Mouse (Mus musculus): ENCODE data around the gene Ccin. TPM values are rescaled to one million over a fixed set of nuclear protein-coding genes. Genes with fewer than 3 reads are reported as not detected.

Ccin gene
- total and polyA plus RNA-seq, 3 experiments = not detected

GRCm38 (mm10) chr4:44029661-44030066 lies 46.4 kb downstream of the Ccin start:
- Histone ChIP-seq H3K4me3 (ENCODE audit: low read depth, low read length) (no peak overlapping the region; the same call in 1 of the 2 replicates), H3K36me3 (replicated peaks) (peaks cover 97% of the 10 kb centered on the region), H3K27me3 (ENCODE audit: insufficient read depth, low read length) (no peaks in the 10 kb centered on the region), H3K4me1 (ENCODE audit: insufficient read depth, low read depth, low read length) (peaks cover 30% of the 10 kb centered on the region), H3K9me3 (replicated peaks) (no peaks in the 10 kb centered on the region)
- no peak for TF ChIP-seq CTCF (IDR thresholded peaks at IDR 0.05; ENCODE audit: low read depth, low read length)
- no peak for TF ChIP-seq TAL1 (conservative IDR thresholded peaks at IDR 0.05; ENCODE audit: low read depth, low read length)
- no peak for TF ChIP-seq GATA2 (IDR thresholded peaks at IDR 0.05; ENCODE audit: borderline replicate concordance, low read depth, low read length)
- no peak for TF ChIP-seq POLR2AphosphoS5 (IDR thresholded peaks at IDR 0.05; ENCODE audit: insufficient replicate concordance, low read depth, low read length)
- no peak for TF ChIP-seq GATA1 (IDR thresholded peaks at IDR 0.05; ENCODE audit: borderline replicate concordance, low read length)
- no peak for DNase-seq (ENCODE audit: low spot score)
- no peak for ATAC-seq (ENCODE audit: extremely low read depth, insufficient number of reproducible peaks, low FRiP score, poor library complexity, severe bottlenecking)

- Histone ChIP-seq H3K9me3 (replicated peaks) (no peaks in the 10 kb centered on the region), H3K4me1 (ENCODE audit: insufficient read depth, low read depth, low read length) (peaks cover 30% of the 10 kb centered on the region), H3K36me3 (replicated peaks) (peaks cover 97% of the 10 kb centered on the region), H3K4me3 (ENCODE audit: low read depth, low read length) (no peak overlapping the region), H3K27me3 (ENCODE audit: insufficient read depth, low read length) (no peaks in the 10 kb centered on the region)
- DNase-seq (ENCODE audit: low spot score) (no peak), ATAC-seq (ENCODE audit: extremely low read depth, insufficient number of reproducible peaks, low FRiP score, poor library complexity, severe bottlenecking) (no peak)
- no peak for TF ChIP-seq CTCF (IDR thresholded peaks at IDR 0.05; ENCODE audit: low read depth, low read length)
- no peak for TF ChIP-seq GATA1 (IDR thresholded peaks at IDR 0.05; ENCODE audit: borderline replicate concordance, low read length)
- no peak for TF ChIP-seq TAL1 (conservative IDR thresholded peaks at IDR 0.05; ENCODE audit: low read depth, low read length)
- TF ChIP-seq POLR2AphosphoS5 (IDR thresholded peaks at IDR 0.05; ENCODE audit: insufficient replicate concordance, low read depth, low read length) = no peak
- no peak for TF ChIP-seq GATA2 (IDR thresholded peaks at IDR 0.05; ENCODE audit: borderline replicate concordance, low read depth, low read length)
Observed at GRCm38 (mm10) chr4:44031521-44031920, 48.2 kb downstream of the Ccin start.

Other genes starting within 250 kb of the Ccin start
- gene Olfr159, start 212.5 kb upstream of the Ccin start, total RNA-seq (2014; fragmentation: Nextera tagmentation) = not detected in 2 replicates
- not detected in 2 replicates for gene Olfr159, start 212.5 kb upstream of the Ccin start, total RNA-seq (2017)
- gene Olfr159, start 212.5 kb upstream of the Ccin start, polyA plus RNA-seq (2012) = not detected in 2 replicates
- not detected in 2 replicates for gene Olfr156, start 159.6 kb upstream of the Ccin start, total RNA-seq (2014; fragmentation: Nextera tagmentation)
- 0.05 and 0.23 TPM in 2 replicates for gene Olfr156, start 159.6 kb upstream of the Ccin start, total RNA-seq (2017)
- not detected in 2 replicates for gene Olfr156, start 159.6 kb upstream of the Ccin start, polyA plus RNA-seq (2012)
- gene Olfr157, start 143.3 kb upstream of the Ccin start, total RNA-seq (2014; fragmentation: Nextera tagmentation) = not detected in 2 replicates
- gene Olfr157, start 143.3 kb upstream of the Ccin start, total RNA-seq (2017) = 0.06 and 0.11 TPM in 2 replicates
- gene Olfr157, start 143.3 kb upstream of the Ccin start, polyA plus RNA-seq (2012) = not detected in 2 replicates
- not detected in 2 replicates for gene Olfr155, start 131.9 kb upstream of the Ccin start, total RNA-seq (2014; fragmentation: Nextera tagmentation)
- 0.16 TPM in 1 of 2 replicates, not detected in the other for gene Olfr155, start 131.9 kb upstream of the Ccin start, total RNA-seq (2017)
- not detected in 2 replicates for gene Olfr155, start 131.9 kb upstream of the Ccin start, polyA plus RNA-seq (2012)
- gene Reck, start 108.0 kb upstream of the Ccin start, total RNA-seq (2014; fragmentation: Nextera tagmentation) = not detected in 2 replicates
- gene Reck, start 108.0 kb upstream of the Ccin start, total RNA-seq (2017) = 0.06 and 0.71 TPM in 2 replicates
- 0.02 TPM in 1 of 2 replicates, not detected in the other for gene Reck, start 108.0 kb upstream of the Ccin start, polyA plus RNA-seq (2012)
- 48.9 and 58.3 TPM in 2 replicates for gene Glipr2, start 26.1 kb upstream of the Ccin start, total RNA-seq (2014; fragmentation: Nextera tagmentation)
- 73.9 and 77.9 TPM in 2 replicates for gene Glipr2, start 26.1 kb upstream of the Ccin start, total RNA-seq (2017)
- gene Glipr2, start 26.1 kb upstream of the Ccin start, polyA plus RNA-seq (2012) = 47.0 and 50.6 TPM in 2 replicates
- 108 and 132 TPM in 2 replicates for gene Clta, start 21.0 kb downstream of the Ccin start, total RNA-seq (2014; fragmentation: Nextera tagmentation)
- gene Clta, start 21.0 kb downstream of the Ccin start, total RNA-seq (2017) = 483 and 581 TPM in 2 replicates
- 437 and 460 TPM in 2 replicates for gene Clta, start 21.0 kb downstream of the Ccin start, polyA plus RNA-seq (2012)
- 41.5 and 42.6 TPM in 2 replicates for gene Gne, start 100.7 kb downstream of the Ccin start, total RNA-seq (2014; fragmentation: Nextera tagmentation)
- gene Gne, start 100.7 kb downstream of the Ccin start, total RNA-seq (2017) = 17.9 and 18.1 TPM in 2 replicates
- 35.3 and 40.9 TPM in 2 replicates for gene Gne, start 100.7 kb downstream of the Ccin start, polyA plus RNA-seq (2012)

Data from G1E (cell line).